Mouse (Mus musculus) liver, adult 10 weeks (tissue): Measurements from ENCODE around the gene Chst15. TPM values are rescaled to one million over a fixed set of nuclear protein-coding genes. Genes with fewer than 3 reads are reported as not detected.

Experiments
- polyA plus RNA-seq: library from polyadenylated mRNA; stranded (reverse); fragments of 350-450 nt; fragmentation: Illumina TruSeq; extraction: RNeasy Lipid Tissue Mini Kit (QIAGEN cat#74804); gene quantifications from one replicate; pipeline ENCODE4 v1.2.3, GENCODE M21; 2014; ENCODE audit warnings: low read depth, low replicate concordance

The Chst15 gene
- polyA plus RNA-seq = 3.2 TPM

GRCm38 (mm10) chr7:132317036-132317541 lies at the start of gene Chst15:
Chst15 (minus strand) TSS chr7:132317228.

Other genes with a start within 250 kb of the Chst15 start
- gene Cpxm2, start 162.5 kb downstream of the Chst15 start, polyA plus RNA-seq = 0.21 TPM